14 mouse cellular contexts compared by ENCODE assay signal in the genomic region with DNA sequence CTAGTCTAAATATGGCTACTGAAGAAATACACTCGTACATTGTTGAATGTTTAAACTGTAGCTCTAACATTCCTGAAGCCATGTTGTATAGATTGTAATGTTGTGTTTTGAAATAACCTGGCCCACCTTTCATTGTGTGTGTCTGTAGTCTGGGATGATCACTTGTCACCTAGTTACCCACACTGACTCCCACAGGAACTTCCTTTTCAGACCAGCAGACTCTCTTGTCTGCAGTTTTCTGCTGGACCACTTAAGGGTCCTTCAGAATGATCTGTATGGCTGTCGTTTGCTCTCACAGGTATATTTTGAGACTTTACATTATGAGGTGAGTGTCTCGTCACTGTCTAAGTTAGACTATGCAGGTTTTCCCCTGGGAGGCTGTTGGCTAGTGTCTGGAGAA.
"Had no signal": no experiment of that assay in that cellular context is flagged by ENCODE, and none has a peak within 500 bp of the region (broad histone marks: within the 10 kb centered on the region; RNA-seq: fewer than 3 reads in every experiment).

No protein-coding gene starts in this region.

- DNase-seq: kidney, adult 8-10 months; kidney, postnatal 36 days; lung, embryonic 14.5 days; lung, postnatal 10 days; lung, postnatal 4 days; right cerebral cortex, adult 18-20 months; right cerebral cortex, postnatal 25 days; thymus, postnatal 36 days had no signal

- H3K27me3 ChIP-seq: midbrain, embryonic 15.5 days had no signal

- H3K4me3 ChIP-seq: layer of hippocampus, adult 2 months; limb, embryonic 10.5 days; midbrain, embryonic 10.5 days; midbrain, embryonic 15.5 days had no signal

- H3K27ac ChIP-seq: kidney, postnatal 0 days; layer of hippocampus, adult 2 months; limb, embryonic 10.5 days; midbrain, embryonic 10.5 days; midbrain, embryonic 15.5 days had no signal

- H3K36me3 ChIP-seq: midbrain, embryonic 15.5 days had no signal

- H3K9me3 ChIP-seq: limb, embryonic 10.5 days; midbrain, embryonic 15.5 days had no signal

- H3K4me1 ChIP-seq: midbrain, embryonic 15.5 days had no signal

- H3K4me2 ChIP-seq: lung, embryonic 14.5 days; midbrain, embryonic 15.5 days had no signal

- H3K9ac ChIP-seq: lung, embryonic 14.5 days; midbrain, embryonic 15.5 days had no signal

- ATAC-seq: intestine, postnatal 0 days; midbrain, embryonic 15.5 days had no signal
